Mouse (Mus musculus) neural tube, embryonic 13.5 days (tissue): ENCODE results near the gene Map3k14. TPM values are rescaled to one million over a fixed set of nuclear protein-coding genes. Genes with fewer than 3 reads are reported as not detected.

Source experiments
- ATAC-seq: fragments of 200-750 bp; cut with Nextera tagmentation; 2 replicates; pipeline ENCODE4 v1.8.0; 2017; ENCODE audit warnings: low read depth, mild to moderate bottlenecking, moderate TSS enrichment, moderate library complexity
- H3K27ac ChIP-seq: fragments of 300-500 bp; sonication (generic); replicated peaks from 2 replicates; pipeline ENCODE4 v1.5.1; 2015; ENCODE audit warnings: moderate library complexity, mild to moderate bottlenecking, inconsistent platforms
- H3K27me3 ChIP-seq: fragments of 300-500 bp; sonication (generic); 2 replicates; pipeline ENCODE4 v1.6.1; 2015; ENCODE audit warnings: mild to moderate bottlenecking, inconsistent platforms
- H3K36me3 ChIP-seq: fragments of 300-500 bp; sonication (generic); 2 replicates; pipeline ENCODE4 v1.6.1; 2015; ENCODE audit warnings: mild to moderate bottlenecking, inconsistent platforms
- H3K4me1 ChIP-seq: fragments of 300-500 bp; sonication (generic); replicated peaks from 2 replicates; pipeline ENCODE4 v1.6.1; 2015; ENCODE audit warnings: inconsistent platforms
- H3K4me2 ChIP-seq: fragments of 300-500 bp; sonication (generic); 2 replicates; pipeline ENCODE4 v1.6.1; 2015; ENCODE audit warnings: inconsistent platforms, mild to moderate bottlenecking, moderate library complexity
- H3K4me3 ChIP-seq: fragments of 300-500 bp; sonication (generic); 2 replicates; pipeline ENCODE4 v1.5.1; 2015; ENCODE audit warnings: mild to moderate bottlenecking, inconsistent platforms
- H3K9ac ChIP-seq: fragments of 300-500 bp; sonication (generic); 2 replicates; pipeline ENCODE4 v1.6.1; 2015; ENCODE audit warnings: moderate library complexity, mild to moderate bottlenecking, inconsistent platforms
- H3K9me3 ChIP-seq: fragments of 300-500 bp; sonication (generic); 2 replicates; pipeline ENCODE4 v1.6.1; 2016; ENCODE audit warnings: inconsistent platforms
- WGBS: fragments of 180-500 bp; shearing (Covaris S2); methylation state at CpG from one replicate; pipeline ENCODE4 v1.1.7; 2015; 5-methylcytosine and 5-hydroxymethylcytosine counted together
- polyA plus RNA-seq: library from polyadenylated mRNA; unstranded; fragments of >200 nt; fragmentation: Nextera tagmentation; extraction: Ambion mirVana; gene quantifications from 2 replicates; pipeline ENCODE4 v1.2.1, GENCODE M21; 2015

Map3k14 gene
- 3.5 and 4.7 TPM in 2 replicates for polyA plus RNA-seq

DNA sequence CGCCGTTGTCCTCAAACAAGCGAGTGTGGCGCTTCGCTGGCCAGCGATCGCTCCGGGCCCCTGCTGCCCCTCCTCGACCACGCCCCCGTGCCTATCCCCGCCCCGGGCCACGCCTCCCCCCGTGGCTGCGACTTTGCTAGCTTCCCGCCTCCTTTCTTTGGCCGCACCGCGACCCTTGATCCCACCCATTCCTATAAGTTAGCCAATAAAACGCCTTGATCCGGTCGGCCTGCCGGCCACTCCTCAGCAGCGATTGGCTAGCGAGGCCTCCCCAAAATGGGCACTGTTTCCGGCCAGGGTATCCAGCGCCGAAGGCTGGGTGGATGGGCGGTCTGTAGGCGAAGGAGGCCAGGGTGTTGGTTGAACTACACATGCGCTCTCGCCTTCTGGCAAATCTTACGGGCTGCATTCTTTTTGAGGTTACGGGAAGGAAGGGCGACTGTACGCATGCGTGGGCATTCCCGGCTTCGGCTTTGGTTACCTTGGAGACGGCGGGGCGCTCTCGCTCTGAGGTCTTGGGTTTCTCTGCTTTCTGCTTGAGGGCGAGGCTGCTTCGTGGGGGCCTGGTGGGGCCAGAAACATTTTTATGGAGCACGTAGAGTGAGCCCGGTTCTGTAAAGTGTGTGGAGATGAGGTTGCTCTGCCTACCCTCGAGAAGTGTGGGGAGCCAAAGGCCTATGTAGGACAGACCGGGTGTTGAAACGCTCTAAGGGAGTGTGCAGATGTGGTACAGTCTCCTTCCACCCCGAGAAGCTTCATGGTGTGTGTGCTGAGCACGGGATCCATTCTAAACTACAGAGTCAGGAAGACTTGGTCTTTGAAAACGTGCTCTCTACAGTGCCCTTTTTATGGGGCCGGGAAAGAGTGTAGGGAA lies at the start of gene Map3k14:
Gene Map3k14, minus strand, starts transcription at position 127 of the 874 bp plus-strand sequence.
- H3K36me3 ChIP-seq = no peaks in the 10 kb centered on the region
- peaks cover 54% of the 10 kb centered on the region for H3K4me1 ChIP-seq
- ATAC-seq = peak; percentile 98
- peak within 1 kb of the TSS; percentile 81 for H3K9ac ChIP-seq
- peak within 1 kb of the TSS; percentile 89 for H3K27ac ChIP-seq
- no peaks in the 10 kb centered on the region for H3K27me3 ChIP-seq
- no peaks in the 10 kb centered on the region for H3K9me3 ChIP-seq
- under 1% methylated on average over 54 of the region's 55 CpGs for WGBS
- peak within 1 kb of the TSS; percentile 73 for H3K4me2 ChIP-seq
- H3K4me3 ChIP-seq = peak within 1 kb of the TSS; percentile 59

GRCm38 (mm10) chr11:103315379-103315778 lies 48.1 kb upstream of the Map3k14 start:
- no peak overlapping the region for H3K9ac ChIP-seq
- 89% methylated on average over 5 of the region's 5 CpGs for WGBS

DNA sequence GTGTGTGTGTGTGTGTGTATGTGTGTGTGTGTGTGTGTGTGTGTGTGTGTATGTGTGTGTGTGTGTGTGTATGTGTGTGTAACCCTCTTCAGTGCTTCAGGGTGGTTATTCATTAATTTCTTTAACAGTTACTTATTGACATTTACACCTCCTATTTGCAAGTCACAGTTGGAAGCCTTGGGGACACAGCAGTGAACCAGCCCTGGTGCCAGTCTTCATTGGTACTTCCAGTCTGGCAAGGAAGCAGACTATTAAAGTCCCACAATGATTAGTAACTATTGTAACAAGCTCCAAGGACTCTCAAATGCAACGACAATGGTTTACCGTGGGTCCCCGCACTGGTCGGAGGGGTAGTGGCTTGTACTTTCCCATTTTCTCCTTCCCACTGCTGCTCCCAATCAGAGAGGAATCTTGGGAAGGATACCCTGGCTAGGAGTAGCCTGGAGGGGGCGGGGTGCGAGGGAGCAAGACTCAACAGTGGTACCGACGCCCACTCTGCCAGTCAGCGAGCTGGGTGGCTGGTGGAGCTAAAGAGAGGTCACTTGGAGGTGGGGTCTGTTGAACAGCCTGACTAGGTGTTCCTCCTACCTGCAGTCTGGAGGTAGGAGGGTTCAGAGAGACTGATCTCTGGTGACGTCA lies 47.6 kb upstream of the Map3k14 start:
- no peaks in the 10 kb centered on the region for H3K9me3 ChIP-seq
- no peak for ATAC-seq
- no peak overlapping the region for H3K27ac ChIP-seq
- H3K27me3 ChIP-seq = peaks cover 5% of the 10 kb centered on the region; the same call in 1 of the 2 replicates
- H3K4me2 ChIP-seq = no peak overlapping the region
- peaks cover 11% of the 10 kb centered on the region for H3K4me1 ChIP-seq
- no peak overlapping the region for H3K9ac ChIP-seq
- H3K36me3 ChIP-seq = no peaks in the 10 kb centered on the region
- H3K4me3 ChIP-seq = no peak overlapping the region
- WGBS = 67% methylated on average over 10 of the region's 10 CpGs

More at GRCm38 (mm10) chr11:103315379-103315778, 48.1 kb upstream of the Map3k14 start:
- Histone ChIP-seq H3K36me3 (no peaks in the 10 kb centered on the region), H3K27ac (no peak overlapping the region), H3K4me1 (peaks cover 11% of the 10 kb centered on the region), H3K4me2 (no peak overlapping the region), H3K27me3 (peaks cover 5% of the 10 kb centered on the region; the same call in 1 of the 2 replicates), H3K4me3 (no peak overlapping the region), H3K9me3 (no peaks in the 10 kb centered on the region)
- no peak for ATAC-seq

GRCm38 (mm10) chr11:103313542-103313941 lies 46.3 kb upstream of the Map3k14 start:
- Histone ChIP-seq H3K4me2 (no peak overlapping the region), H3K4me1 (peaks cover 11% of the 10 kb centered on the region), H3K4me3 (no peak overlapping the region), H3K27me3 (peaks cover 5% of the 10 kb centered on the region; the same call in 1 of the 2 replicates), H3K9ac (no peak overlapping the region), H3K9me3 (no peaks in the 10 kb centered on the region), H3K27ac (no peak overlapping the region), H3K36me3 (no peaks in the 10 kb centered on the region)
- WGBS = 85% methylated on average over 6 of the region's 6 CpGs
- ATAC-seq = no peak

GRCm38 (mm10) chr11:103312655-103313255 lies 45.5 kb upstream of the Map3k14 start:
- Histone ChIP-seq H3K36me3 (no peaks in the 10 kb centered on the region), H3K9me3 (no peaks in the 10 kb centered on the region), H3K4me3 (no peak overlapping the region), H3K4me2 (no peak overlapping the region), H3K4me1 (peaks cover 11% of the 10 kb centered on the region), H3K27ac (no peak overlapping the region), H3K9ac (no peak overlapping the region), H3K27me3 (peaks cover 5% of the 10 kb centered on the region; the same call in 1 of the 2 replicates)
- ATAC-seq = no peak
- WGBS = 59% methylated on average over 8 of the region's 8 CpGs

DNA sequence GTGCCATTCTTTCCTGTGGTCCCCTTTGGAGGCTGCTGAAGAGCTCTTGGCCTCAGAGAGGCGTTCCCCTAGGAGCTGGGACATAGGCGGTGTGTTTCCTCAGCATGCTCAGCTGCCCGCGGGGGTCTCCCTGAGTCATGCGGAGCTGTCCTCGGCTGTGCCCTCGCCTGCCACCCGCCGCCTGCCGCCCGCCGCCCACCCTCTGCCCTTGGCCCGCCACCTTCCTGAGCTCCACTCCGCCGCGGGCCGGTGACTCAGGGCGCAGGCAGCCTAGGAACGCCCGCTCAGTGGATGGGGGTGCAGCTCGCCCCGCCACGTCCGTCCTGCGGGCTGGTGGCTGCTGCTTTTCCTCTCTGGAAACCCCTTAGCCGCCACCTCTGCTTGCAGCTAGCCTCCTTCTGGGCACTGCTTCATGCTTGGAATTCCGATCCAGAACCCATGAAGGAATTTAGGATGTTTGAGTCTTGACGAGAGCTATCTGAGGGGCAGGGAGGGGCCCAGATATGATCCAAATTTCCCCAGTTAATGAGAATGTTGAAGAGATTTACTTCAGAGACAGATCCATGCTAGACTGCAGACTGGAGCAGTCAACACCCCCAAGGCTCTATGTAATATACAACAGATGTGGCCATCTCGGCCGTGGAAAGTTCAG lies 44.8 kb upstream of the Map3k14 start:
- WGBS = 6% methylated on average over 30 of the region's 30 CpGs
- no peak overlapping the region for H3K27ac ChIP-seq
- H3K9ac ChIP-seq = peak overlapping the region; percentile 56
- H3K4me1 ChIP-seq = peaks cover 11% of the 10 kb centered on the region
- peak overlapping the region; percentile 31 for H3K4me3 ChIP-seq
- H3K36me3 ChIP-seq = no peaks in the 10 kb centered on the region
- H3K4me2 ChIP-seq = peak overlapping the region; percentile 64
- H3K9me3 ChIP-seq = no peaks in the 10 kb centered on the region
- peaks cover 5% of the 10 kb centered on the region; the same call in 1 of the 2 replicates for H3K27me3 ChIP-seq
- no peak for ATAC-seq

DNA sequence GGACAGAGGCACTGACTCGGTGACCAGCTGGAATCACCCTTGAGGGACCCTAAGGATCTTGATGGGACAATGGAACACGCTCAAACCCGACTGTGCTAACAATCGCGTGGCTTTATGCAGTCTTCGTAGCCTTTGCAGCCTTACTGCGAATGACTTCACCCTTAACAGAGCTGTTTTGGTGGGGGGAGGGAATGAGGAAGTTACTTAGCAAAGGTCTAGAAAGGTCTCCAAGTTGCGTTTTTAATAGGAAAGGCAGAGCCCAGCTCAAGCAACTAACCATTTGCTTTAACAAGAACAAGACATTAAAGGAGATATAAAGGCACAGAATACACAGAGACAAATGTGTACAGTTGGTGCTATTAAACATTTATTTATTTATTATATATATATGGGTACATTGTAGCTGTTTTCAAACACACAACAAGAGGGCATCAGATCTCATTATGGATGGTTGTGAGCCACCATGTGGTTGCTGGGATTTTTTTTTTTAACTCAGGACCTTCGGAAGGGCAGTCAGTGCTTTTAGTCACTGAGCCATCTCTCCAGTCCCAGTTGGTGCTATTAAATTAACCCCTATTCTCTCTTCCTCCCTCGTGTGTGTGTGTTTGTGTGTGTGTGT lies 42.8 kb upstream of the Map3k14 start:
- 74% methylated on average over 10 of the region's 10 CpGs for WGBS
- H3K4me3 ChIP-seq = no peak overlapping the region
- H3K27me3 ChIP-seq = peaks cover 5% of the 10 kb centered on the region; the same call in 1 of the 2 replicates
- no peak overlapping the region for H3K9ac ChIP-seq
- no peaks in the 10 kb centered on the region for H3K36me3 ChIP-seq
- H3K27ac ChIP-seq = no peak overlapping the region
- H3K4me2 ChIP-seq = no peak overlapping the region
- no peak for ATAC-seq
- H3K4me1 ChIP-seq = peaks cover 11% of the 10 kb centered on the region
- H3K9me3 ChIP-seq = no peaks in the 10 kb centered on the region

DNA sequence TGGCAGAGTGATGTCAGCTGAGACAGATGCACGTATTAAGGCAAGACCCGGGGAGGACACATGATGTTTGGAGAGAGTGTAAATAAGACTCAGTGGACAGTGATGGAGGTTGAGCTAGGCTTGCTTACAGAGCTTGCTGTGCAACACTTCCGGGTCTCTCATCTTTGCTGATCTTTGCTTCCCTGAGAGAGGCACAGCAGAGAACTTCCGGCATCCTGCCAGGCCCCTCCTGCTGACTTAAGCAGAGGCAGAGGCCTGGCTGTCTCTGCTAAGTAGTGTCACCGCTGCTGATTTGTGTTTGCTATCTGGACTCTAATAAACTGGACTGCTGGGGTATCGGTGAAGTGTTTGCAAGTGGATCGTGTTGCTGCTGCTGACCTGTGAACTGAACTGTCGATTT lies 40.6 kb upstream of the Map3k14 start:
- no peak for ATAC-seq
- Histone ChIP-seq H3K4me3 (no peak overlapping the region), H3K4me2 (no peak overlapping the region), H3K36me3 (no peaks in the 10 kb centered on the region), H3K9me3 (no peaks in the 10 kb centered on the region), H3K27me3 (peaks cover 5% of the 10 kb centered on the region; the same call in 1 of the 2 replicates), H3K27ac (no peak overlapping the region), H3K9ac (no peak overlapping the region), H3K4me1 (peaks cover 11% of the 10 kb centered on the region)
- WGBS = 68% methylated on average over 8 of the region's 8 CpGs

- H3K4me1 ChIP-seq = no peaks in the 10 kb centered on the region
- no peaks in the 10 kb centered on the region for H3K9me3 ChIP-seq
- no peaks in the 10 kb centered on the region for H3K27me3 ChIP-seq
- H3K4me3 ChIP-seq = no peak overlapping the region
- no peaks in the 10 kb centered on the region for H3K36me3 ChIP-seq
- H3K27ac ChIP-seq = no peak overlapping the region
- H3K4me2 ChIP-seq = no peak overlapping the region
- 82% methylated on average over 9 of the region's 9 CpGs for WGBS
- H3K9ac ChIP-seq = no peak overlapping the region
- no peak for ATAC-seq
Observed at GRCm38 (mm10) chr11:103304525-103304924, 37.3 kb upstream of the Map3k14 start.

DNA sequence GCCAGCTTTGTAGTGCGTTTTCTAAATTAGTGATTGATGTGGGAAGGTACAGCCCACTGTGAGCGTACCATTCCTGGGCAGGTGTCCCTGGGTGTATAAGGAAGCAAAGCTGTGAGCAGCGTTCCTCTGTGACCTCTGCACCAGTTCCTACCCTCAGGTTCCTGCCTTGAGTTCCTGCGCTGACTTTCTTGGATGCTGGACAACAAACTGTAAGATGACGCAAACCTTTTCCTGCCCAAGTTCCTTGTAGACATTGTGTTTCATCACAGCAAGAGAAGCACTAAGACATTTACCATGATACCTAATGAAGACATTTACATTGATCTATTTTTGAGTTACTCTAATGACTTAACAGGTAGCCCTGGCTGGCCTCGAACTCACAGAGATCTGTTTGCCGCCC lies 27.5 kb upstream of the Map3k14 start:
- WGBS = 89% methylated on average over 7 of the region's 7 CpGs
- ATAC-seq = no peak

DNA sequence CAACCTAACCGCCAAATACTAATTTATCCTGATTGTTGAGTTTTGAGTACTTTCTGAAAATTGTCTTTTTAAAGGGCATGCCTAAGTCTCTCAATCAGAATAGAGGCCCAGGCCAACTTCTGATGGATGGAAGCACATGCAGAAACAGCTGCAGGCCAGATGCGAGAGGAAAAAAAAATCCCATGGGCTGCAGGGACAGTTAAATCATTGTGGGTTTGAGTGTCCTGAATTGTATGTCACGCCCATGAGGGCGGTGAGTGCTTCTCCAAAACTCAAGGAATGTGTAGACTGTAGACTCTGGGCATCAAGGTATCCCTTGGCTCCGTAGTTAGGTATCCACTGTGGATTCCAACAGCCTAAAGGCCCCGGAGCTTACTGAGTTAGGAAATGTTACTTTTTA lies 26.8 kb upstream of the Map3k14 start:
- H3K4me2 ChIP-seq = no peak overlapping the region
- H3K27me3 ChIP-seq = no peaks in the 10 kb centered on the region
- no peak overlapping the region for H3K9ac ChIP-seq
- no peak overlapping the region for H3K27ac ChIP-seq
- H3K9me3 ChIP-seq = no peaks in the 10 kb centered on the region
- no peak overlapping the region for H3K4me3 ChIP-seq
- ATAC-seq = no peak
- H3K4me1 ChIP-seq = peaks cover 9% of the 10 kb centered on the region
- 82% methylated on average over 6 of the region's 6 CpGs for WGBS
- no peaks in the 10 kb centered on the region for H3K36me3 ChIP-seq

More for the DNA sequence above, 27.5 kb upstream of the Map3k14 start:
- H3K27me3 ChIP-seq = no peaks in the 10 kb centered on the region
- no peaks in the 10 kb centered on the region for H3K36me3 ChIP-seq
- no peak overlapping the region for H3K9ac ChIP-seq
- H3K27ac ChIP-seq = no peak overlapping the region
- H3K4me2 ChIP-seq = no peak overlapping the region
- no peaks in the 10 kb centered on the region for H3K9me3 ChIP-seq
- H3K4me3 ChIP-seq = no peak overlapping the region
- H3K4me1 ChIP-seq = peaks cover 9% of the 10 kb centered on the region
